Mouse (Mus musculus): Measurements from ENCODE around the gene Ly6g. TPM values are rescaled to one million over a fixed set of nuclear protein-coding genes. Genes with fewer than 3 reads are reported as not detected.
"Not testable (repeated sequence)": the region's sequence is repeated elsewhere in the genome, so short reads cannot be mapped to it uniquely, and the experiment has no call there.

Ly6g gene
- total RNA-seq (2022): not detected

DNA sequence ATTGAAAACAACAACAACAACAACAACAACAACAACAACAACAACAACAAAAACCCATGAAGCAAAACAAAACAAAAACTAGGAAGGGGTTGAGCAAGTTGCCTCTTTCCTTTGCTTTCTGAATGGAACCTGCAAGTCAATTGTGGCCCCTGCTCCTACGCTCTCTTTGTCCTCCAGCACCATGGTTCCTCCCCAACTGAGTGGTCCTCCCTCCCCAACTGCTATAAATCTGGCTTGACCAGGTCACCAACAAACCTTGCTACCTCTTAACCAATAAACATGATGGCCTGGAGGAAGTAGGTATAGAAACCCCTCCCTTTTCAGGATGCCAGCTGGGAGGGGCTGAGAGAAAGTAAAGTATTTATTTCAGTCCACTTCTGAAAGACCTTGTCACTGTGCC is at the start of gene Ly6g:
Gene Ly6g (plus strand): TSS at position 301 of the 400 bp plus-strand sequence.
- no peak for DNase-seq (ENCODE audit: low spot score in 2 of 2)

DNA sequence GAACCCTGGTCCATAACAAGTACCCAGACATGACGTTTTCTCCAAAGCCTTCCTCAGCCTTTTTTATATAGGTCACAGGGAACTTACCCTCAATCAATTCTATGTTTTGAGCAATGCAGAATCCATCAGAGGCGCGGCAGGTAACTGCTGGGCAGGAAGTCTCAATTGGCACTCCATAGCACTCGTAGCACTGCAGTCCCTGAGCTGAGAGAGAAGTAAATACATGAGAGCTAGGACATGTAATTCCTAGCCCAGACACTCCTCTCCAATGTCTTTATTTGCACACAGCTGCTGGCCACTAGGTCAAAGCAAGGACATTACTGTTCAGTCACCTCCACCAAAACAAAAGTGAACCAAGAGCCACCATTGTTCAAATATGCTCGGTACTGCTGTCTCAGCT is 44.6 kb upstream of the Ly6g start:
- not testable (repeated sequence) for DNase-seq (ENCODE audit: low spot score in 2 of 2)

DNA sequence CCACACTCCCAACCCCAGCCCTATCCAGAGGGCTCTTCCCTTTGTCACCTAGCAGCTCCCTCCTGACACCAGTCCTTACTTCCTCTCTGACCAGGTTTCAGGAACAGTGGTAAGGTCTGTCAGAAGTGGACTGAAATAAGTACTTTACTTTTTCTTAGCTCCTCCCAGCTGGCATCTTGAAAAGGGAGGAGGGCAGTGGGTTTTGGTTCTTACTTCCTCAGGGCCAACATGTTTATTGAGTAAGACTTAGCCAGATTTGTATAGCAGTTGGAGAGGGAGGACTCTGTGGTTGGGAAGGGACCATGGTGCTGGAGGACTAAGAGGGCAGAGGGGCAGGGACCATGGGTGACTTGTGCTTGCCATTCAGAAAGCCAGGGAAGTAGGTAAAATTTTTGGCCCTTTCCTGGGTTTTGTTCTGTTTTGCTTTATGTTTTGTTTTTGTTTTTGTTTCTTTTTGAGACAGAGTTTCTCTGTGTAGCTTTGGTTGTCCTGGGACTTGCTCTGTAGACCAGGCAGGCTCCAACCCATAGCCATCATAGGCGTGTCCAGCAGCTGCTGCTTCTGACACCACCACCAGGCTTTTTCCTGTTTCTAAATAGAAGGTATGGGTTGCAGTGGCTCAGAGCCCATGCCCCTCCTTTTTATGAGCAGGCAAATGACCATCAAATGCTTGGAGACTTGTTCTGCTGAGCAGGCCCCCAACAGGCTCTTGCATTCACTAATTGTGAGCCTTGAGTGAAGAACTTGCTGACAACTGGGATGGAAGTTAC is 43.0 kb upstream of the Ly6g start, which contains the start of gene Ly6c2:
Gene Ly6c2 (minus strand): TSS at position 110 of the 770 bp plus-strand sequence.
- DNase-seq (ENCODE audit: low spot score in 2 of 2): not testable (repeated sequence)

DNA sequence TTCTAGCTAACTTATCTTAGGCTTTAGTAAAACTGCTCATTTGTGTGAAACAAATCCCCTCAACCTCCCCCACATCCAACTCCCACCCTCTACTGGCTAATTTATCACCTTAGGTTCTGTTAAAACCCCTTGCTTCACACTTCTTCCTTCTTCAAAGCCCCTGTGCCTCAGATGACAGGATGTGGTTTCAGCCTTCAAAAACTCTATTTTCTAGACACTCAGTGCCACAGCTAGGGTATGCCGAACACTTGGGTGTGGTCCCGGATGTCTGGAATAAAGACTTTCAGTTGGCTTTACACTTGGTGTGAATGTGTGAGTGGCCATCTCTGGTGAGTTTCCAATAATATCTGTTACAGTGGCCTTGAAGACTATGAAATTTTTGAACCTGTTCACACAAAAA is 38.5 kb upstream of the Ly6g start:
- DNase-seq (ENCODE audit: low spot score in 2 of 2): no peak

DNA sequence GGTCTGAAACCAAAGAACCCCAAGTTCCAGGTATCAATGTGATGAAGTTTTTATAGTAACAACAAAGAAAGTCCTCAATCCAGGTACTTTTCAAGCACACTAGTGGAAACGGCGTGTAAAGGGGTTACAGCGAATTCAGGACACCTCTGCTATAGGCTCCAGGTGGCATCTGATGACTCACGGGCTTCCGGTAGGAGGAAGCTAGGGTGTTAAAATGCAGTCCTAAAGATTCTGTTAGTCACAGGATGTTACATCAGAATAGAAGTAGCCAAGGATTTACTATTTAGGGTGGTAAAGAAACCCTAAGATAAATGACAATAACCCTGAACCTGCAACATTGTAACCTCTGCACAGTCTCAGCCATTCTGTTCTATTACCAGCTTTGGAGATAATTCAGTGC is 37.6 kb upstream of the Ly6g start:
- not testable (repeated sequence) for DNase-seq (ENCODE audit: low spot score in 2 of 2)

DNA sequence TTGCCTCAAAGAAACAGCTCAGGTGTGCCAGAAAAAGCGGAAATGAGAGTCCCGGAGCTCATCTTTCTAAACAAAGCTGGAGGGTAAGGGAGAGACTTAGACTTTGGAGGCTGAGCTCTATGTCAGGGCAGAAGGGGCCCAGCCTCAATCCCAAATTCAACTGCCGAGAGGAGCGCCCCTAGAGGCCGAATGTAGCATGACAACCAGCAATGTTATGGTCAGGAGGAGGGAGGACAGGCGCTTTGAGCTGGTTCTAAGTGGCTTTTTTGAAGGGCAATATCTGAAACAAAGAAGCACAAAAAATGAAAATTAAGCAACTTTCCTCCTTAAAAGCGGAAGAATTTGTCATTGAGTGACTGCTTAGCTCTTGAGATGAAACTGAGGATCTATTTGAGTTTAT is 36.3 kb upstream of the Ly6g start:
- not testable (repeated sequence) for DNase-seq (ENCODE audit: low spot score in 2 of 2)

DNA sequence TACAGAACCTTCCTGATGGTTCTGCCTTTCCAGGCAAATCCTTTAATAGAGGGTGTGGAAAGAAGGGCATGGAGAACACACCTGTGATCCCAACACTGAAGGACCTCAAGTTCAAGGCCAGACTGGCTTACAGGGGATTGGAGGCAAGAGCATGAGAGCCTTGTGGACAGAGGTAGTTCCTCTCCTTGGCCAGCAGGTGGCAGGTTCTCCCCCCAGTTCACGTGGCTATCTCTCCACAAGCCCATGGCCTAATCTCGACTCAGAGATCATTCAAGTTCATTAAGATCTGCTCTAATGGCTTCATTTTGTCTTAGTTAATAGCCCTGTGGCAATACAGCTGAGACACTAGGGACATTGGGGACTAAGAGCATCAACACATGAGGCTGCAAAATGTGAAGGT is 35.0 kb upstream of the Ly6g start:
- DNase-seq (ENCODE audit: low spot score in 2 of 2): no peak

DNA sequence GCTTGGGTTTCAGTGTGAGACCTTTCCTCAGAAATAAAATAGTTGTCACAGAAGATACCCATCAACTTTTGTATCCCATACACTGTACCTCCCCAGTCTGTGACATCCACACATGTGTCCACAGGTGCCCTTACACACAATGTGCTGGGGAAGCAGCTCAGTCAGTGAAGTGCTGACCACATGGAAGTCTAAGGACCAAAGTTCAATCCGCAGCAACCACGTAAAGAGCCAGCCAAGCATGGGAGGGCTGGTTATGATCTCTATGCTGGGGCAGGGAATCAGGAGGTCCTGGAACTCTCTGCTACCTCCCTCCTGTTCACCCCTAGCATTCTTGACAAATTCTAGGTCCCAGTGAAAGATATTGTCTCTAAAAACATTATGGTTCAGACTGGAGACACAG is 22.7 kb upstream of the Ly6g start:
- not testable (repeated sequence) for DNase-seq (ENCODE audit: low spot score in 2 of 2)

DNA sequence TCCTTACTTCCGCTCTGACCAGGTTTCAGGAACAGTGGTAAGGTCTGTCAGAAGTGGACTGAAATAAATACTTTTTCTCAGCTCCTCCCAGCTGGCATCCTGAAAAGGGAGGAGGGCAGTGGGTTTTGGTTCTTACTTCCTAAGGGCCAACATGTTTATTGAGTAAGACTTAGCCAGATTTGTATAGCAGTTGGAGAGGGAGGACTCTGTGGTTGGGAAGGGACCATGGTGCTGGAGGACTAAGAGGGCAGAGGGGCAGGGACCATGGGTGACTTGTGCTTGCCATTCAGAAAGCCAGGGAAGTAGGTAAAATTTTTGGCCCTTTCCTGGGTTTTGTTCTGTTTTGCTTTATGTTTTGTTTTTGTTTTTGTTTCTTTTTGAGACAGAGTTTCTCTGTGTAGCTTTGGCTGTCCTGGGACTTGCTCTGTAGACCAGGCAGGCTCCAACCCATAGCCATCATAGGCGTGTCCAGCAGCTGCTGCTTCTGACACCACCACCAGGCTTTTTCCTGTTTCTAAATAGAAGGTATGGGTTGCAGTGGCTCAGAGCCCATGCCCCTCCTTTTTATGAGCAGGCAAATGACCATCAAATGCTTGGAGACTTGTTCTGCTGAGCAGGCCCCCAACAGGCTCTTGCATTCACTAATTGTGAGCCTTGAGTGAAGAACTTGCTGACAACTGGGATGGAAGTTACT is 19.8 kb upstream of the Ly6g start:
- DNase-seq (ENCODE audit: low spot score in 2 of 2): not testable (repeated sequence)

DNA sequence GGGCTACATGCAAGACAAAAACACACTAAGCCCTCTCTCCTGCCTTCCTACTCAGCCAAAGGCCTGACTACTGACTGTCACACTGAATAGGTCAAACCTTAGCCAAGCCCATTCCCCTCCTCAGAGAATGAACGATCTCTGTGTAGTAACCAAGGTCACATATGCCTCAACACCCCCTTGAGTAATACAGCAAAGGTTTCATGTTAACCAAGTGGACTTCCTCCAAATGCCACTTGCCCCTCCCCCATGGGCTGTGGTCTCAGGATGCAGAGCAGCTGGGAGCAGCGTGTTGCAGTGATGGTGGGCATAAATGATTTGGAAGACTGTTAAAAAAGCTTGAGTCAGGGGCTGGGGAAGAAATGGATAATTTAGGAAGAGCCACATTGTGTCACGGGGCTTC is 17.3 kb upstream of the Ly6g start:
- not testable (repeated sequence) for DNase-seq (ENCODE audit: low spot score in 2 of 2)

DNA sequence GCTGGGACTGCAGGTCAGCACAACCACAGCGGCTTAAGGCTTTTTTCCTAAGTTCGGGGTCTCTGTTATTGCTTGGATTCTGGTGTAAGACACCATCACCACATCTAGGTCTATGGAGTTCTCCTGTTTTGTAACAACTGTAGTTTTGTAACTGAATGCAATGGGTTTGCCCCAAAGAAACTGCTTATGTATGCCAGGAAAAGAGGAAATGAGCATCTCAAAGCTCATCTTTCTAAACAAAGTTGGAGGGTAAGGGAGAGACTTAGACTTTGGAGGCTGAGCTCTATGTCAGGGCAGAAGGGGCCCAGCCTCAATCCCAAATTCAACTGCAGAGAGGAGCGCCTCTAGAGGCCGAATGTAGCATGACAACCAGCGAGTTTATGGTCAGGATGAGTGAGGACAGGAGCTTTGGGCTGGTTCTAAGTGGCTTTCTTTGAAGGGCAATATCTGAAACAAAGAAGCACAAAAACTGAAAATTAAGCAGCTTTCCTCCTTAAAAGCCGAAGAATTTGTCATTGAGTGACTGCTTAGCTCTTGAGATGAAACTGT is 13.2 kb upstream of the Ly6g start:
- not testable (repeated sequence) for DNase-seq (ENCODE audit: low spot score in 2 of 2)

DNA sequence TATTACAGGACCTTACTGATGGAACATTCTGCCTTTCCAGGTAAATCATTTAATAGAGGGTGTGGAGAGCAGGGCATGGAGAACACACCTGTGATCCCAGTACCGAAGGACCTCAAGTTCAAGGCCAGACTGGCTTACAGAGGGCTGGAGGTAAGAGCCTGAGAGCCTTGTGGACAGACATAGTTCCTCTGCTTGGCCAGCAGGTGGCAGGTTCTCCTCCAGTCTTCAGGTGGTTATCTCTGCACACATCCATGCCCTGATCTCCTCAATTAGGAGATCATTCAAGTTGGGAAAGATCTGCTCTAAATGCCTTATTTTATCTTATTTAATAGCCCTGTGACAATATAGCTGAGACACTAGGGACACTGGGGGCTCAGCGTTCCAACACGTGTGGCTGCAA is 11.3 kb upstream of the Ly6g start:
- no peak for DNase-seq (ENCODE audit: low spot score in 2 of 2)

DNA sequence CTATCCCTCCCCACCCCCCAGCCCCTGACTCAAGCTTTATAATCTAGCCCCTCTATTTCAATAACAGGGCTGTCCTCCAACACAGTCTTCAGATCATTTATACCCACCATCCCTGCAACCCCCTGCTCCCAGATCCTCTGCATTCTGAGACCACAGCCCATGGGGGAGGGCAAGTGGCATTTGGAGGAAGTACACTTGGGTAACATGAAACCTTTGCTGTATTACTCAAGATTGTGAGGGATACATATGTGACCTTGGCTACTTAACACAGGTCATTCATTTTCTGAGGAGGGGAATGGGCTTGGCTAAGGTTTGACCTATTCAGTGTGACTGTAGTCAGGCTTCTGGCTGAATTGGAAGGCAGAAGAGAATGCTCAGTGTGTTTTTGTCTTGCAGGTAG is 2.0 kb upstream of the Ly6g start:
- DNase-seq (ENCODE audit: low spot score in 2 of 2): no peak

DNA sequence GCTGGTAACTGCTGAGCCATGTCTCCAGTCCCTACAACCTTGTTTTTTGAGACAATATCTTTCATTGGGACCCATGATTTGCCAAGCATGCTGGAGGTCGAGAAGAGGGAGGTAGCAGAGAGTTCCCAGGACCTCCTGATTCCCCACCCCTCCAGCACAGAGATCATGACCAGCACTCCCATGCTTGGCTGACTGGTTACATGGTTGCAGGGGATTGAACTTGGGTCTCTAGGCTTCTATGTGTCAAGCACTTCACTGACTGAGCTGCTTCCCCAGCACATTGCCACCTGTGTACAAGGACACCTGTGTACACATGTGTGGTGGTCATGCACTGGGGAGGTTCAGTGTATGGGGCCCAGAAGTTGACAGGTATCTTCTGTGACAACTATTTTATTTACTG is 2.6 kb downstream of the Ly6g start:
- no peak for DNase-seq (ENCODE audit: low spot score in 2 of 2)

DNA sequence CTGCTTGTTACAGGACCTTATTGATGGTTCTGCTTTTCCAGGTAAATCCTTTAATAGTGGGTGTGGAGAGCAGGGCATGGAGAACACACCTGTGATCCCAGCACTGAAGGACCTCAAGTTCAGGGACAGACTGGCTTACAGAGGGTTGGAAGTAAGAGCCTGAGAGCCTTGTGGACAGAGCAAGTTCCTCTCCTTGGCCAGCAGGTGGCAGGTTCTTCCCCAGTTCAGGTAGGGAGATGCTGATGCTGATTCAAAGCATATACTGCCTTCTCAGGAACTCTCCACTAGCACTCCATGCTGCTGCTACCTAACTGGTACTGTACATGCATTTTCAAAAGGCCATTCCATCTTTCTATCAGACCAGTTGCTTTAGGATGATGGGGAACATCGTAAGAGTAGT is 20.5 kb downstream of the Ly6g start:
- no peak for DNase-seq (ENCODE audit: low spot score in 2 of 2)

DNA sequence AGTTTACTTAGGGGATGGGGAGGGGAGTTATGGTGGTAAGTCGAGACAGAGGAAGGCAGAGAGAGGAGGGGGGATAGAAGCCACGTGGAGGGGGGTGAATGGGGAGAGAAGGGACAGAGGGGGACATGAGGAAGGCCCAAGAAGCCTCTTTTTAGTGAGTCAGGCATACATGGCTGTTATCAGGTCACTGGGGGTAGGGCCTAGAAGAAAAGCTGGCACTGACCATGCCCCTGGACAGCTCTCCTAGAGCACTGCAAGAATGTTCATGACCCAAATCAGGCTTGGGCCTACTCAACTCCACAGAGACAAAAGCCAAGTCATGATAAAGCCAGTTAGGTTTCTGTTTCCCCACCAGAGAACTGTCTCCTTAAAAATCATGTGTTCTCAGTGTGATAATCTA is 31.3 kb downstream of the Ly6g start:
- no peak for DNase-seq (ENCODE audit: low spot score in 2 of 2)

DNA sequence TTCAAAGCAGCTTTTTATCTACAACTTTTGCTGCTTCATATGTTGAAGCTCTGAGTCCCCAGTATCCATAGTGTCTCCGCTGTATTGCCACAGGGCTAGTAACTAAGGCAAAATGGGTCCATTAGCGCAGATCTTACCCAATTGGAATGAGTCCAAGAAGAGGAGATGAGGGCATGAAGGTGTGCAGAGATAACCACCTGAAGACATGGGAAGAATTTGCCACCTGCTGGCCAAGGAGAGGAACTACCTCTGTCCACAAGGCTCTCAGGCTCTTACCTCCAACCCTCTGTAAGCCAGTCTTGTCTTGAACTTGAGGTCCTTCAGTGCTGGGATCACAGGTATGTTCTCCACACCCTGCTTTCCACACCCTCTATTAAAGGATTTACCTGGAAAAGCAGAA is 34.1 kb downstream of the Ly6g start:
- DNase-seq (ENCODE audit: low spot score in 2 of 2): no peak

DNA sequence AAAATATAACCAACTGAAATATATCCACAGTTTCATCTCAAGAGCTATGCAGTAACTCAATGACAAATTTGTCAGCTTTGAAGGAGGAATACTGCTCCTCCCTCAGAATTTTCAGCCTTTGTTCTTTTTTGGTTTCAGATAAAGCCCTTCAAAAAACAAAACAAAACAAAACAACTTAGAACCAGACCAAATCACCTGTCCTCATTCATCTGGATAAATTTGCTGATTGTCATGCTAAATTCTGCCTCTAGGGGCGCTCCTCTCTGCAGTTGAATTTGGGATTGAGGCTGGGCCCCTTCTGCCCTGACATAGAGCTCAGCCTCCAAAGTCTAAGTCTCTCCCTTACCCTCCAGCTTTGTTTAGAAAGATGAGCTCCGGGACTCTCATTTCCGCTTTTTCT is 35.5 kb downstream of the Ly6g start:
- DNase-seq (ENCODE audit: low spot score in 2 of 2): not testable (repeated sequence)
